Mouse (Mus musculus) G1E (cell line): Measurements from ENCODE around the gene Prr29.

ENCODE experiments used
- CTCF ChIP-seq: IDR thresholded peaks from 2 replicates; pipeline ENCODE4 v1.5.1; 2012; ENCODE audit warnings: low read depth, low read length, inconsistent platforms, mixed read lengths
- GATA1 ChIP-seq: IDR thresholded peaks from 2 replicates; pipeline ENCODE4 v1.6.1; 2012; ENCODE audit warnings: borderline replicate concordance, low read length, inconsistent platforms, mixed read lengths
- TAL1 ChIP-seq: conservative IDR thresholded peaks from 2 replicates; pipeline ENCODE4 v1.6.1; 2012; ENCODE audit warnings: low read depth, low read length, inconsistent platforms, mixed read lengths

DNA sequence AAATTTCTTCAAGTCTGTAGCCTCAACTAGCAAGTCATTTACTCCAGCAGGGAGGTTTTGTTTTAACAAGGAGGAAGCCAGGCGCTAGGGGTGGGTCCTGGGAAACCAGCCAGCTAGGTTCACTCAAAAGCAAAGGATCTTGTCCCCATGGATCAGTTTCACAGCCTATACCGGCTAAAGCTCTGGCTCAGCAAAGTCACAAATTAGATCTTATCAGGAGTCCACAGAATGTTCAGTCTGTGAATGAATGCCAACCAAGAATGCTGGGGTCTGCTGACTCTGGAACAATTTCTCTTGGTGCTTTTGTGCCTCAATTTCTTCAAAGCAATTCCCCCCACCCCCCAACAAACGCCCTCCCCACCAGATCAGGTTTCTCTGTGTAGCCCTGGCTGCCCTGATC, 24.3 kb downstream of the Prr29 start:
- TF ChIP-seq GATA1 (no peak), CTCF (no peak), TAL1 (no peak)
